Mouse (Mus musculus): ENCODE data around the gene Olfr867. TPM values are rescaled to one million over a fixed set of nuclear protein-coding genes. Genes with fewer than 3 reads are reported as not detected.
A peak's percentile ranks its signal among the peaks of the same experiment; 100 is the strongest.

Gene Olfr867
- polyA plus RNA-seq (2014; fragmentation: Nextera tagmentation; extraction: Ambion mirVana), result not detected in 2 replicates

DNA sequence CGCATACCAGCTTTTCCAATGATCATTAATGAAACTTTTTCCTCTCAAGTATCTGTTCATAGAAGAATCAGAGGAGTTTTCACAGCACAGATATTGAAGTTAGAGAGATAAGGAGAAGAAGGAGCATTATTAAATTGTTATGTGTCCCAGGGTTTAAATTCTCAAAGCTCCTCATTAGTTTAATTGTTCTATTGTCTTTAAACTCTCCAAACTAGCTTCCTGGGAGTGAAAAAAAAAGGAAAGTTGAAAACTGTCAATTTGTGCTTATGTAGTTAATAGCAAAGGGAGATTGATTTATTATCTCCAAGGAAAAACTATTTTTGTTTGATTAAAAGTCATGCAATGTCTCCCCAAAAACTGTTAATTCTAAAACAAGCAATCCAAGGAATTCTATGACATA, at the start of gene Olfr867:
Olfr867 (minus strand) TSS at position 101 of the 400 bp plus-strand sequence.
- Histone ChIP-seq H3K4me2 (replicated peaks; ENCODE audit: low read depth, low read length) (no peak within 1 kb of the TSS), H3K27ac (ENCODE audit: low read depth, low read length) (no peak within 1 kb of the TSS), H3K4me1 (ENCODE audit: control insufficient read depth, insufficient read depth, low read length) (no peaks in the 10 kb centered on the region), H3K9me3 (ENCODE audit: control insufficient read depth, low read length) (no peaks in the 10 kb centered on the region), H3K36me3 (ENCODE audit: control insufficient read depth, insufficient read depth, low read length) (no peaks in the 10 kb centered on the region), H3K27me3 (ENCODE audit: control insufficient read depth, insufficient read depth, low read length) (no peaks in the 10 kb centered on the region), H3K9ac (ENCODE audit: low read depth, low read length) (no peak within 1 kb of the TSS), H3K4me3 (ENCODE audit: low read length) (no peak within 1 kb of the TSS)
- ATAC-seq (ENCODE audit: low FRiP score, low TSS enrichment), result no peak
- 83% methylated on average over 1 of the region's 1 CpGs for WGBS

DNA sequence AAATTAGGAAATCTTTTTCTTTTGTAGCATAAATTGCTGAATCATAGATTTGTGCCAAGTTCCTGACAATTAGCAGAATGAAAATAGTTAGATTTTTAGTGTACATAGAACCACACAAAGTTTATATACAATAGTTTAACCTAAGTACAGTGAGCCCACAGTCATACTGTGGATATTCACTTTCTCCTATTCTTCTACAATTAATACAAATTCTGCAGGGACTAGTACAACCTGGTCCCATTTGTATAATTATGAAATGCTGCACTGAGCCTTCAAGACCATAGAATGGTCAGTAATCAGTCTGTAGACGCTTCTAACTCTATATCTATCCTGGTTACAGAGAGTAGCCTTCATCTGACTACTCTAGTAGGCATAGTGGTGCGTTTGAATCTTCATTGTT, 41.0 kb upstream of the Olfr867 start, which contains the start of gene Olfr868:
Olfr868 (plus strand) TSS at position 301 of the 400 bp plus-strand sequence.
- no peaks in the 10 kb centered on the region for H3K4me1 ChIP-seq (ENCODE audit: control insufficient read depth, insufficient read depth, low read length)
- no peaks in the 10 kb centered on the region for H3K36me3 ChIP-seq (ENCODE audit: control insufficient read depth, insufficient read depth, low read length)
- H3K9me3 ChIP-seq (ENCODE audit: control insufficient read depth, low read length), result peaks cover 6% of the 10 kb centered on the region; the same call in 1 of the 2 replicates
- no peaks in the 10 kb centered on the region for H3K27me3 ChIP-seq (ENCODE audit: control insufficient read depth, insufficient read depth, low read length)
- ATAC-seq (ENCODE audit: low FRiP score, low TSS enrichment), result no peak
- 48% methylated on average over 2 of the region's 2 CpGs for WGBS
- H3K4me2 ChIP-seq (replicated peaks; ENCODE audit: low read depth, low read length), result no peak within 1 kb of the TSS
- H3K27ac ChIP-seq (ENCODE audit: low read depth, low read length), result no peak within 1 kb of the TSS
- H3K4me3 ChIP-seq (ENCODE audit: low read length), result no peak within 1 kb of the TSS
- H3K9ac ChIP-seq (ENCODE audit: low read depth, low read length), result no peak within 1 kb of the TSS

DNA sequence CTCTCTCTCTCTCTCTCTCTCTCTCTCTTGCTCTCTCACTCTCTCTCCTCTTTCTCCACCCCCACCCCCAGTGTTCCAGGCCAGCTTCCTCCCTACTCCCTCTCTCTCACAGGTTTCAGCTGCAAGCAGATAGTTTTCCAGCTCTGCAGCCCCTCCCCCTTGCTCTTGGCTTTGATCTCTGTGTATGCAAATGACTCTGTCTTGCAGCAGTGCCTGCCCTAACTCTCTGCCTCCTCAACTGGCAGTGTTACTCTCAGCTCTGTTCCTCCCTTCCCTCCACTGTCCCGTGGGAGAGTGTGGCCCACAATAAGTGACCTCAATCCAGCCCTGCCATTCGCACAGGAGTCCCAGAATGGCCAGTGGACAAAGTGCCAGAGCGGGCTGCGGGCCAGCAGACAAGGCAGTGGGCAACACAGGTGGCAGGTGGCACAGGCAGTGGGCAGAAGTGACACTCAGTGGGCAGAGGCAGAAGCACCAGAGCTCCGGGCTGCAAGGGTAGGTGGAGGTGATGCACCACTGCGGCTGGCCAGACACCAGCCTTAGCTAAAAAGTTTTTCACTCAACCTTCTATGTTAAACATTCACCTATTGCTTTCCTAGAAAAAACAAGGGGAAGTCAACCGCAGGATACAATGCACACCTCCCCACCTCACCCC, 16.3 kb upstream of the Olfr867 start:
- H3K4me2 ChIP-seq (replicated peaks; ENCODE audit: low read depth, low read length), result no peak overlapping the region
- H3K4me1 ChIP-seq (ENCODE audit: control insufficient read depth, insufficient read depth, low read length), result no peaks in the 10 kb centered on the region
- H3K27ac ChIP-seq (ENCODE audit: low read depth, low read length), result no peak overlapping the region
- H3K36me3 ChIP-seq (ENCODE audit: control insufficient read depth, insufficient read depth, low read length), result no peaks in the 10 kb centered on the region
- no peaks in the 10 kb centered on the region for H3K27me3 ChIP-seq (ENCODE audit: control insufficient read depth, insufficient read depth, low read length)
- 48% methylated on average over 7 of the region's 7 CpGs for WGBS
- 0 out of 2 replicates have a peak, but pooled peaks have one; percentile 16 for ATAC-seq (ENCODE audit: low FRiP score, low TSS enrichment)
- peaks cover 13% of the 10 kb centered on the region for H3K9me3 ChIP-seq (ENCODE audit: control insufficient read depth, low read length)
- no peak overlapping the region for H3K4me3 ChIP-seq (ENCODE audit: low read length)
- no peak overlapping the region for H3K9ac ChIP-seq (ENCODE audit: low read depth, low read length)

DNA sequence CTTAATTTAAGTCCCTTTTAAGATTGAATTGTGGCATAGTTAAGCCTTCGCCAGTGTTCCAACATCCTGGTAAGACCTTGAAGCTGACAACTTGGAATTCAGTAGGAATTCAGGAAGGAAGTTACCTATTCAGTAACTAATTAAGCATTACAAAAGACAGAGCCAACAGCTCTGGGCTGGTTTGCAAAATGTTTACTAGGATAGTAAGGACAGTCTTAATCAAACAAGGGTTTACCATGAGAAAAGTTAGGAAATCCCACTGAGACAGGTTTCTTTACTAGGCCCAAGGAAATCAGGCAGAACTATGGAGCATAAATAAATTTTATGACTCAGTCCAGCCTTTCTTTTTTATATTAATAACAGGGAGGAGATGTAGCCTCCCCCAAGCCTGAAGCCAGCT, 13.9 kb upstream of the Olfr867 start:
- H3K36me3 ChIP-seq (ENCODE audit: control insufficient read depth, insufficient read depth, low read length), result no peaks in the 10 kb centered on the region
- no peaks in the 10 kb centered on the region for H3K27me3 ChIP-seq (ENCODE audit: control insufficient read depth, insufficient read depth, low read length)
- peaks cover 13% of the 10 kb centered on the region for H3K9me3 ChIP-seq (ENCODE audit: control insufficient read depth, low read length)
- no peak overlapping the region for H3K27ac ChIP-seq (ENCODE audit: low read depth, low read length)
- H3K4me3 ChIP-seq (ENCODE audit: low read length), result no peak overlapping the region
- WGBS, result 93% methylated on average over 1 of the region's 1 CpGs
- ATAC-seq (ENCODE audit: low FRiP score, low TSS enrichment), result no peak
- H3K4me1 ChIP-seq (ENCODE audit: control insufficient read depth, insufficient read depth, low read length), result no peaks in the 10 kb centered on the region
- no peak overlapping the region for H3K4me2 ChIP-seq (replicated peaks; ENCODE audit: low read depth, low read length)
- H3K9ac ChIP-seq (ENCODE audit: low read depth, low read length), result no peak overlapping the region

DNA sequence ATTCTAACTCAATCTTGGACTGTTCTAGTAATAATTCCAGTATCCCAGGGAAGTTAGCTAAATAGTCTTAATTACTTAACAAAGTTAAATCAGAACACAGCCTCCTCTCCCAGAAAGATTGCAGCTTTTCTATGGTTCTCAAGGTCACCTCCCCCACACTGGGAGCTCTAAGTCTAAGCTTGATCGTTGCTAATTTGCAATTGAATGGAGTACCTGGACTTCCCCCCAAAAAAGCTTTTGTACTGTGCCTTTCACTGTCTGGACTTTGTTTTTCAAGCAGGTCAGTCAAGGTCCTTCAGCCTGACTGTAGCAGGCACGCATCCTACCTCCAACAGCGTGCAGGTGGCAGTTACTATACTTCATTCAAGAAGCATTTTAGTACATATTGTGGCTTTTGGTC, 12.9 kb upstream of the Olfr867 start:
- no peak overlapping the region for H3K4me3 ChIP-seq (ENCODE audit: low read length)
- H3K4me1 ChIP-seq (ENCODE audit: control insufficient read depth, insufficient read depth, low read length), result no peaks in the 10 kb centered on the region
- H3K27me3 ChIP-seq (ENCODE audit: control insufficient read depth, insufficient read depth, low read length), result no peaks in the 10 kb centered on the region
- peaks cover 13% of the 10 kb centered on the region for H3K9me3 ChIP-seq (ENCODE audit: control insufficient read depth, low read length)
- WGBS, result 80% methylated on average over 3 of the region's 3 CpGs
- no peak overlapping the region for H3K27ac ChIP-seq (ENCODE audit: low read depth, low read length)
- no peak overlapping the region for H3K4me2 ChIP-seq (replicated peaks; ENCODE audit: low read depth, low read length)
- no peaks in the 10 kb centered on the region for H3K36me3 ChIP-seq (ENCODE audit: control insufficient read depth, insufficient read depth, low read length)
- no peak for ATAC-seq (ENCODE audit: low FRiP score, low TSS enrichment)
- no peak overlapping the region for H3K9ac ChIP-seq (ENCODE audit: low read depth, low read length)

DNA sequence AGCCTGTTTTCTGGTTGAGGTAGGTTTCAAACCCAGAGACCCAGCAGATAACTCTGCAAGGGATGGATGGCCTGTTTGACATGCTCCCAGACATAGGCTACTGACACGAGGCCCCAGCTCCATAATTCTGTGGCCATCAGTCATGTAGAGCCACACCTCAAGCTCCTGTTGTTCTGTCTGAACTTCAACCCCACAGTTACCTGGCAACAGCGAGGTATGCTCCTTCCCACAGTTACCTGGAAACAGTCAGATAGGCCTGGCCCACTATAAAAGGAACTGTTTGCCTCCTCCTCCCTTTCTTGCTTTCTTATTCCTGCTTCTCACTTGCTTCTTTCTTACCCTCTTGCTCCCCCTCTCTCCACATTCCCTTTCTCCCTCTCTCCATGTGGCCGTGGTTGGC, 9.4 kb downstream of the Olfr867 start:
- no peak for ATAC-seq (ENCODE audit: low FRiP score, low TSS enrichment)

DNA sequence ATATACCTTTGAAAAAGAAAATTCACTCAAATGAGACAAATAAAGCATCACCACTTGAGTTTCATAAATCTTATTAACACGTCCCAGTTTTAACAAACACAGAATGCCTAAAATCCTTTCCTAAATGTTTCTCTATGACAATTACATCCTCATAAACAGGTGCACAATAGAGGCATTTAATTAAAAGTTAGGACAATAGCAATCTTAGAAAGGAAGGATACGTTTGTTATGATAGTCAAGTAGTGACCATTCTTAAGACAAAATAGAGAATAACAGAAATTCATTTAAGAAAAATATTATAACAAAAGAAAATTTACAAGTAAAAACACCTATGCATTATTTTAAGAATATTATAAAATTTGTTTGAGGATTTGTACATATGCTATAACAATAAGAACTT, 29.4 kb downstream of the Olfr867 start, which contains the start of gene Olfr866:
Olfr866 (minus strand) TSS at position 101 of the 400 bp plus-strand sequence.
- ATAC-seq (ENCODE audit: low FRiP score, low TSS enrichment), result no peak
- peaks cover 3% of the 10 kb centered on the region; the same call in 1 of the 2 replicates for H3K9me3 ChIP-seq (ENCODE audit: control insufficient read depth, low read length)
- no peaks in the 10 kb centered on the region for H3K27me3 ChIP-seq (ENCODE audit: control insufficient read depth, insufficient read depth, low read length)
- no peak within 1 kb of the TSS for H3K9ac ChIP-seq (ENCODE audit: low read depth, low read length)
- WGBS, result 87% methylated on average over 2 of the region's 2 CpGs
- H3K4me2 ChIP-seq (replicated peaks; ENCODE audit: low read depth, low read length), result no peak within 1 kb of the TSS
- H3K36me3 ChIP-seq (ENCODE audit: control insufficient read depth, insufficient read depth, low read length), result no peaks in the 10 kb centered on the region
- no peak within 1 kb of the TSS for H3K4me3 ChIP-seq (ENCODE audit: low read length)
- H3K27ac ChIP-seq (ENCODE audit: low read depth, low read length), result no peak within 1 kb of the TSS
- H3K4me1 ChIP-seq (ENCODE audit: control insufficient read depth, insufficient read depth, low read length), result no peaks in the 10 kb centered on the region

More for the DNA sequence above, 9.4 kb downstream of the Olfr867 start:
- H3K4me2 ChIP-seq (replicated peaks; ENCODE audit: low read depth, low read length), result no peak overlapping the region
- H3K27ac ChIP-seq (ENCODE audit: low read depth, low read length), result no peak overlapping the region
- H3K9me3 ChIP-seq (ENCODE audit: control insufficient read depth, low read length), result peaks cover 10% of the 10 kb centered on the region
- WGBS, result 78% methylated on average over 3 of the region's 3 CpGs
- H3K36me3 ChIP-seq (ENCODE audit: control insufficient read depth, insufficient read depth, low read length), result no peaks in the 10 kb centered on the region
- H3K27me3 ChIP-seq (ENCODE audit: control insufficient read depth, insufficient read depth, low read length), result no peaks in the 10 kb centered on the region
- H3K4me3 ChIP-seq (ENCODE audit: low read length), result no peak overlapping the region
- no peaks in the 10 kb centered on the region for H3K4me1 ChIP-seq (ENCODE audit: control insufficient read depth, insufficient read depth, low read length)
- H3K9ac ChIP-seq (ENCODE audit: low read depth, low read length), result no peak overlapping the region

Small RNAs within 50 kb of the gene (microRNA-seq; reads per million reads assigned to microRNA genes)
- gene Gm26231 (not detected), gene Gm44395 (not detected)

Other genes starting within 250 kb of the Olfr867 start
- gene Olfr860, start 207.8 kb downstream of the Olfr867 start, polyA plus RNA-seq (2014; fragmentation: Nextera tagmentation; extraction: Ambion mirVana), result not detected in 2 replicates
- not detected in 2 replicates for gene Olfr862, start 169.6 kb downstream of the Olfr867 start, polyA plus RNA-seq (2014; fragmentation: Nextera tagmentation; extraction: Ambion mirVana)
- 0.27 and 0.43 TPM in 2 replicates for gene Olfr77, start 140.7 kb downstream of the Olfr867 start, polyA plus RNA-seq (2014; fragmentation: Nextera tagmentation; extraction: Ambion mirVana)
- not detected in 2 replicates for gene Olfr866, start 29.5 kb downstream of the Olfr867 start, polyA plus RNA-seq (2014; fragmentation: Nextera tagmentation; extraction: Ambion mirVana)
- gene Olfr868, start 41.1 kb upstream of the Olfr867 start, polyA plus RNA-seq (2014; fragmentation: Nextera tagmentation; extraction: Ambion mirVana), result not detected in 2 replicates
- not detected in 2 replicates for gene Olfr869, start 71.4 kb upstream of the Olfr867 start, polyA plus RNA-seq (2014; fragmentation: Nextera tagmentation; extraction: Ambion mirVana)
- not detected in 2 replicates for gene Olfr870, start 116.5 kb upstream of the Olfr867 start, polyA plus RNA-seq (2014; fragmentation: Nextera tagmentation; extraction: Ambion mirVana)
- gene Olfr871, start 154.6 kb upstream of the Olfr867 start, polyA plus RNA-seq (2014; fragmentation: Nextera tagmentation; extraction: Ambion mirVana), result not detected in 2 replicates
- gene Olfr872, start 179.6 kb upstream of the Olfr867 start, polyA plus RNA-seq (2014; fragmentation: Nextera tagmentation; extraction: Ambion mirVana), result not detected in 2 replicates
- not detected in 2 replicates for gene Olfr39, start 224.8 kb upstream of the Olfr867 start, polyA plus RNA-seq (2014; fragmentation: Nextera tagmentation; extraction: Ambion mirVana)
- gene Olfr873, start 241.0 kb upstream of the Olfr867 start, polyA plus RNA-seq (2014; fragmentation: Nextera tagmentation; extraction: Ambion mirVana), result not detected in 2 replicates

Data from kidney, embryonic 14.5 days (tissue).